Mouse (Mus musculus): ENCODE results near the gene Nxf7. TPM values are rescaled to one million over a fixed set of nuclear protein-coding genes. Genes with fewer than 3 reads are reported as not detected.
"Not testable (repeated sequence)": the region's sequence is repeated elsewhere in the genome, so short reads cannot be mapped to it uniquely, and the experiment has no call there.

The Nxf7 gene
- polyA plus RNA-seq, 1 experiment from 2014 or later: 0.13 TPM

- not testable (repeated sequence) for H3K4me1 ChIP-seq; H3K9ac ChIP-seq; H3K36me3 ChIP-seq; H3K27me3 ChIP-seq; H3K4me3 ChIP-seq (replicated peaks); H3K9me3 ChIP-seq (replicated peaks); ATAC-seq (ENCODE audit: insufficient number of reproducible peaks, low FRiP score, low TSS enrichment, low read depth); H3K27ac ChIP-seq (replicated peaks); H3K4me2 ChIP-seq (replicated peaks)
- WGBS: 25% methylated on average over 4 of the region's 4 CpGs
Observed at GRCm38 (mm10) chrX:135560933-135561332, 37.6 kb downstream of the Nxf7 start.

- WGBS: 28% methylated on average over 8 of the region's 8 CpGs
Observed at GRCm38 (mm10) chrX:135559665-135560064, 38.9 kb downstream of the Nxf7 start.

More at GRCm38 (mm10) chrX:135559665-135560064, 38.9 kb downstream of the Nxf7 start:
- ATAC-seq (ENCODE audit: insufficient number of reproducible peaks, low FRiP score, low TSS enrichment, low read depth); H3K4me3 ChIP-seq (replicated peaks); H3K4me2 ChIP-seq (replicated peaks); H3K36me3 ChIP-seq; H3K9me3 ChIP-seq (replicated peaks); H3K27ac ChIP-seq (replicated peaks); H3K4me1 ChIP-seq; H3K9ac ChIP-seq; H3K27me3 ChIP-seq: not testable (repeated sequence)

Other genes with a start within 250 kb of the Nxf7 start
- gene Gm5128, start 225.5 kb downstream of the Nxf7 start, polyA plus RNA-seq (2015; fragmentation: Nextera tagmentation; extraction: Ambion mirVana): not detected in 2 replicates
- not detected in 2 replicates for gene Gm7903, start 164.9 kb downstream of the Nxf7 start, polyA plus RNA-seq (2015; fragmentation: Nextera tagmentation; extraction: Ambion mirVana)
- gene AV320801, start 104.2 kb downstream of the Nxf7 start, polyA plus RNA-seq (2015; fragmentation: Nextera tagmentation; extraction: Ambion mirVana): 0.17 TPM in 1 of 2 replicates, not detected in the other
- gene Prame, start 28.9 kb upstream of the Nxf7 start, polyA plus RNA-seq (2015; fragmentation: Nextera tagmentation; extraction: Ambion mirVana): 0.31 and 0.54 TPM in 2 replicates
- gene Tcp11x2, start 95.0 kb upstream of the Nxf7 start, polyA plus RNA-seq (2015; fragmentation: Nextera tagmentation; extraction: Ambion mirVana): not detected in 2 replicates
- 0.56 TPM in 2 replicates for gene Tmsb15a, start 126.5 kb upstream of the Nxf7 start, polyA plus RNA-seq (2015; fragmentation: Nextera tagmentation; extraction: Ambion mirVana)
- 10.1 and 12.1 TPM in 2 replicates for gene Armcx5, start 144.0 kb upstream of the Nxf7 start, polyA plus RNA-seq (2015; fragmentation: Nextera tagmentation; extraction: Ambion mirVana)
- 47.1 and 47.2 TPM in 2 replicates for gene Gprasp1, start 144.0 kb upstream of the Nxf7 start, polyA plus RNA-seq (2015; fragmentation: Nextera tagmentation; extraction: Ambion mirVana)
- 51.8 TPM in 2 replicates for gene Bhlhb9, start 198.8 kb upstream of the Nxf7 start, polyA plus RNA-seq (2015; fragmentation: Nextera tagmentation; extraction: Ambion mirVana)
- 31.8 and 37.8 TPM in 2 replicates for gene Gprasp2, start 240.3 kb upstream of the Nxf7 start, polyA plus RNA-seq (2015; fragmentation: Nextera tagmentation; extraction: Ambion mirVana)